In genomic region chr8:93252400-93252925, GRCm38 (mm10) we compare ENCODE assay signal across 27 mouse cellular contexts. TPM values are rescaled to one million over a fixed set of nuclear protein-coding genes. Genes with fewer than 3 reads are reported as not detected.
DNase-seq lines count a peak whose midpoint lies in the region; ATAC-seq lines count a peak whose summit lies in the region.
"Had no signal": no experiment of that assay in that cellular context is flagged by ENCODE, and none has a peak within 500 bp of the region (broad histone marks: within the 10 kb centered on the region; RNA-seq: fewer than 3 reads in every experiment).

No protein-coding gene starts in this region.

- no peak overlapping the region for H3K27ac ChIP-seq in liver, embryonic 13.5 days
- no peak overlapping the region for H3K27ac ChIP-seq in liver, embryonic 11.5 days (ENCODE audit: low read depth, low read length)
- no peak overlapping the region for H3K27ac ChIP-seq in intestine, embryonic 16.5 days (ENCODE audit: low read length)
- H3K27ac ChIP-seq in liver, embryonic 15.5 days (replicated peaks), result no peak overlapping the region
- no peak overlapping the region for H3K27ac ChIP-seq in heart, embryonic 12.5 days (ENCODE audit: poor library complexity, severe bottlenecking)
- H3K27ac ChIP-seq: embryonic facial prominence, embryonic 10.5 days; embryonic facial prominence, embryonic 13.5 days; forebrain, embryonic 12.5 days; forebrain, embryonic 15.5 days; heart, embryonic 13.5 days; hindbrain, embryonic 12.5 days; hindbrain, embryonic 15.5 days had no signal

- H3K27me3 ChIP-seq in liver, embryonic 13.5 days, result no peaks in the 10 kb centered on the region
- H3K27me3 ChIP-seq in liver, embryonic 11.5 days (replicated peaks; ENCODE audit: control insufficient read depth, insufficient read depth, low read length), result no peaks in the 10 kb centered on the region
- no peaks in the 10 kb centered on the region for H3K27me3 ChIP-seq in intestine, embryonic 16.5 days (replicated peaks; ENCODE audit: control insufficient read depth, insufficient read depth, low read length)
- no peaks in the 10 kb centered on the region for H3K27me3 ChIP-seq in liver, embryonic 15.5 days
- no peaks in the 10 kb centered on the region for H3K27me3 ChIP-seq in heart, embryonic 12.5 days (replicated peaks)
- H3K27me3 ChIP-seq: embryonic facial prominence, embryonic 13.5 days; forebrain, embryonic 12.5 days; forebrain, embryonic 15.5 days; heart, embryonic 13.5 days; hindbrain, embryonic 12.5 days; hindbrain, embryonic 15.5 days had no signal

- H3K9ac ChIP-seq in liver, embryonic 13.5 days, result no peak overlapping the region
- no peak overlapping the region for H3K9ac ChIP-seq in liver, embryonic 11.5 days (ENCODE audit: low read depth, low read length)
- H3K9ac ChIP-seq in intestine, embryonic 16.5 days (ENCODE audit: low read depth, low read length), result no peak overlapping the region
- H3K9ac ChIP-seq in liver, embryonic 15.5 days, result no peak overlapping the region
- no peak overlapping the region for H3K9ac ChIP-seq in heart, embryonic 12.5 days
- H3K9ac ChIP-seq: embryonic facial prominence, embryonic 13.5 days; forebrain, embryonic 12.5 days; forebrain, embryonic 15.5 days; heart, embryonic 13.5 days; hindbrain, embryonic 12.5 days; hindbrain, embryonic 15.5 days had no signal

- H3K36me3 ChIP-seq in liver, embryonic 13.5 days, result no peaks in the 10 kb centered on the region
- H3K36me3 ChIP-seq in liver, embryonic 11.5 days (ENCODE audit: control insufficient read depth, insufficient read depth, low read length), result no peaks in the 10 kb centered on the region
- no peaks in the 10 kb centered on the region for H3K36me3 ChIP-seq in intestine, embryonic 16.5 days (ENCODE audit: control insufficient read depth, insufficient read depth, low read length)
- H3K36me3 ChIP-seq in liver, embryonic 15.5 days (replicated peaks), result no peaks in the 10 kb centered on the region
- no peaks in the 10 kb centered on the region for H3K36me3 ChIP-seq in heart, embryonic 12.5 days
- H3K36me3 ChIP-seq: embryonic facial prominence, embryonic 10.5 days; embryonic facial prominence, embryonic 13.5 days; forebrain, embryonic 12.5 days; forebrain, embryonic 15.5 days; heart, embryonic 13.5 days; hindbrain, embryonic 12.5 days; hindbrain, embryonic 15.5 days had no signal

- no peak for DNase-seq in liver, embryonic 13.5 days
- no peak for DNase-seq in liver, embryonic 11.5 days (ENCODE audit: low spot score)
- DNase-seq in spleen, adult 12 weeks (ENCODE audit: low spot score), result no peak
- DNase-seq: adrenal gland, adult 2 months; adrenal gland, postnatal 14 days; cerebellum, adult 11-12 months; cerebellum, adult 8-10 months; cerebellum, postnatal 10 days; cerebellum, postnatal 36 days; embryo, embryonic 11 days; gastrocnemius, postnatal 25 days; heart, adult 18-20 months had no signal

- no peaks in the 10 kb centered on the region for H3K4me1 ChIP-seq in liver, embryonic 13.5 days (replicated peaks)
- no peaks in the 10 kb centered on the region for H3K4me1 ChIP-seq in liver, embryonic 11.5 days (replicated peaks; ENCODE audit: control insufficient read depth, insufficient read depth, low read length)
- H3K4me1 ChIP-seq in intestine, embryonic 16.5 days (ENCODE audit: control insufficient read depth, insufficient read depth, low read length), result no peaks in the 10 kb centered on the region
- no peaks in the 10 kb centered on the region for H3K4me1 ChIP-seq in liver, embryonic 15.5 days (replicated peaks)
- no peaks in the 10 kb centered on the region for H3K4me1 ChIP-seq in heart, embryonic 12.5 days (replicated peaks)
- H3K4me1 ChIP-seq: embryonic facial prominence, embryonic 10.5 days; embryonic facial prominence, embryonic 13.5 days; forebrain, embryonic 12.5 days; forebrain, embryonic 15.5 days; heart, embryonic 13.5 days; hindbrain, embryonic 12.5 days; hindbrain, embryonic 15.5 days had no signal

- no peaks in the 10 kb centered on the region for H3K9me3 ChIP-seq in liver, embryonic 13.5 days (replicated peaks)
- no peaks in the 10 kb centered on the region for H3K9me3 ChIP-seq in liver, embryonic 11.5 days (ENCODE audit: control insufficient read depth, low read length)
- H3K9me3 ChIP-seq in intestine, embryonic 16.5 days (ENCODE audit: control insufficient read depth, low read length), result no peaks in the 10 kb centered on the region
- H3K9me3 ChIP-seq in liver, embryonic 15.5 days (replicated peaks), result no peaks in the 10 kb centered on the region
- H3K9me3 ChIP-seq in heart, embryonic 12.5 days (replicated peaks), result no peaks in the 10 kb centered on the region
- H3K9me3 ChIP-seq: embryonic facial prominence, embryonic 10.5 days; embryonic facial prominence, embryonic 13.5 days; forebrain, embryonic 12.5 days; forebrain, embryonic 15.5 days; heart, embryonic 13.5 days; hindbrain, embryonic 12.5 days; hindbrain, embryonic 15.5 days had no signal

- peak; percentile 60 for ATAC-seq in liver, embryonic 13.5 days (ENCODE audit: low read depth)
- no peak; the same call in 1 of the 2 replicates for ATAC-seq in liver, embryonic 11.5 days (replicated peaks; ENCODE audit: low FRiP score)
- ATAC-seq in intestine, embryonic 16.5 days, result peak; percentile 77
- ATAC-seq in liver, embryonic 15.5 days (ENCODE audit: insufficient read depth), result peak; percentile 74
- no peak for ATAC-seq in heart, embryonic 12.5 days (ENCODE audit: insufficient number of reproducible peaks, low FRiP score)
- ATAC-seq: CD4-positive, CD25-positive, alpha-beta regulatory T cell, adult 4 months; forebrain, embryonic 15.5 days had no signal

- no peak overlapping the region for H3K4me2 ChIP-seq in liver, embryonic 13.5 days
- no peak overlapping the region for H3K4me2 ChIP-seq in liver, embryonic 11.5 days
- no peak overlapping the region for H3K4me2 ChIP-seq in intestine, embryonic 16.5 days (ENCODE audit: low read depth, low read length)
- H3K4me2 ChIP-seq in liver, embryonic 15.5 days, result no peak overlapping the region
- no peak overlapping the region for H3K4me2 ChIP-seq in heart, embryonic 12.5 days
- H3K4me2 ChIP-seq: embryonic facial prominence, embryonic 13.5 days; forebrain, embryonic 12.5 days; forebrain, embryonic 15.5 days; heart, embryonic 13.5 days; hindbrain, embryonic 12.5 days; hindbrain, embryonic 15.5 days had no signal

- no peak overlapping the region for H3K4me3 ChIP-seq in liver, embryonic 13.5 days (replicated peaks)
- no peak overlapping the region for H3K4me3 ChIP-seq in liver, embryonic 11.5 days (ENCODE audit: low read depth, low read length)
- no peak overlapping the region for H3K4me3 ChIP-seq in intestine, embryonic 16.5 days (ENCODE audit: low read length)
- no peak overlapping the region for H3K4me3 ChIP-seq in liver, embryonic 15.5 days (replicated peaks)
- H3K4me3 ChIP-seq in heart, embryonic 12.5 days, result no peak overlapping the region
- H3K4me3 ChIP-seq: embryonic facial prominence, embryonic 10.5 days; embryonic facial prominence, embryonic 13.5 days; erythroblast, embryonic 14.5 days; forebrain, embryonic 12.5 days; forebrain, embryonic 15.5 days; heart, embryonic 13.5 days; hindbrain, embryonic 12.5 days; hindbrain, embryonic 15.5 days had no signal

- 61% methylated on average over 1 of the region's 1 CpGs for WGBS in liver, embryonic 13.5 days (ENCODE audit: insufficient replicate concordance)
- 79% methylated on average over 1 of the region's 1 CpGs for WGBS in liver, embryonic 11.5 days
- WGBS in intestine, embryonic 16.5 days, result 86% methylated on average over 1 of the region's 1 CpGs
- 65% methylated on average over 1 of the region's 1 CpGs for WGBS in liver, embryonic 15.5 days (ENCODE audit: insufficient replicate concordance)
- 90% methylated on average over 1 of the region's 1 CpGs for WGBS in heart, embryonic 12.5 days

RNA-seq across cellular contexts. Expression of gene Ces1e, which starts 23.0 kb away (rescaled TPM):
- 0.57 and 0.69 TPM in 2 replicates for polyA plus RNA-seq in liver, embryonic 13.5 days (2015; fragmentation: Nextera tagmentation; extraction: Ambion mirVana)
- polyA plus RNA-seq in liver, embryonic 11.5 days (2014; fragmentation: Nextera tagmentation; extraction: Ambion mirVana), result not detected in 2 replicates
- polyA plus RNA-seq in intestine, embryonic 16.5 days (2015; fragmentation: Nextera tagmentation; extraction: Ambion mirVana), result 4.3 and 4.5 TPM in 2 replicates
- 4.7 and 5.7 TPM in 2 replicates for polyA plus RNA-seq in liver, embryonic 15.5 days (2015; fragmentation: Nextera tagmentation; extraction: Ambion mirVana)
- 0.20 TPM in 1 of 2 replicates, not detected in the other for polyA plus RNA-seq in heart, embryonic 12.5 days (2016; fragmentation: Nextera tagmentation; extraction: Ambion mirVana)
- polyA plus RNA-seq: adrenal gland, adult 2 months; brain, embryonic 14.5 days; C2C12; CD4-positive, CD25-positive, alpha-beta regulatory T cell, adult 4 months; cortical plate, adult 2 months; embryonic facial prominence, embryonic 10.5 days; embryonic facial prominence, embryonic 13.5 days; erythroblast, embryonic 14.5 days; forebrain, embryonic 12.5 days; forebrain, embryonic 15.5 days; heart, embryonic 13.5 days; hindbrain, embryonic 12.5 days; hindbrain, embryonic 15.5 days had no signal

RNA-seq across cellular contexts. Expression of gene Ces1f, which starts 27.1 kb away (rescaled TPM):
- 0.15 and 0.17 TPM in 2 replicates for polyA plus RNA-seq in liver, embryonic 13.5 days (2015; fragmentation: Nextera tagmentation; extraction: Ambion mirVana)
- not detected in 2 replicates for polyA plus RNA-seq in liver, embryonic 11.5 days (2014; fragmentation: Nextera tagmentation; extraction: Ambion mirVana)
- 0.13 and 0.43 TPM in 2 replicates for polyA plus RNA-seq in intestine, embryonic 16.5 days (2015; fragmentation: Nextera tagmentation; extraction: Ambion mirVana)
- polyA plus RNA-seq in liver, embryonic 15.5 days (2015; fragmentation: Nextera tagmentation; extraction: Ambion mirVana), result 0.30 and 0.52 TPM in 2 replicates
- polyA plus RNA-seq in heart, embryonic 12.5 days (2016; fragmentation: Nextera tagmentation; extraction: Ambion mirVana), result not detected in 2 replicates
- polyA plus RNA-seq: brain, embryonic 14.5 days; C2C12; CD4-positive, CD25-positive, alpha-beta regulatory T cell, adult 4 months; cortical plate, adult 2 months; embryonic facial prominence, embryonic 10.5 days; embryonic facial prominence, embryonic 13.5 days; erythroblast, embryonic 14.5 days; forebrain, embryonic 12.5 days; forebrain, embryonic 15.5 days; hindbrain, embryonic 12.5 days; hindbrain, embryonic 15.5 days had no signal

RNA-seq across cellular contexts. Expression of gene Ces1d, which starts 54.8 kb away (rescaled TPM):
- polyA plus RNA-seq in liver, embryonic 13.5 days (2015; fragmentation: Nextera tagmentation; extraction: Ambion mirVana), result 5.2 and 6.2 TPM in 2 replicates
- polyA plus RNA-seq in liver, embryonic 11.5 days (2014; fragmentation: Nextera tagmentation; extraction: Ambion mirVana), result 0.16 and 1.1 TPM in 2 replicates
- polyA plus RNA-seq in intestine, embryonic 16.5 days (2015; fragmentation: Nextera tagmentation; extraction: Ambion mirVana), result 1.2 and 1.4 TPM in 2 replicates
- polyA plus RNA-seq in liver, embryonic 15.5 days (2015; fragmentation: Nextera tagmentation; extraction: Ambion mirVana), result 34.4 and 36.8 TPM in 2 replicates
- polyA plus RNA-seq in heart, embryonic 12.5 days (2016; fragmentation: Nextera tagmentation; extraction: Ambion mirVana), result 0.24 TPM in 1 of 2 replicates, not detected in the other
- polyA plus RNA-seq: brain, embryonic 14.5 days; C2C12; CD4-positive, CD25-positive, alpha-beta regulatory T cell, adult 4 months; erythroblast, embryonic 14.5 days; forebrain, embryonic 15.5 days had no signal

Comparison
In these comparisons a context has a peak if more than half of its experiments do, and no peak if none do; other contexts are left out.
1. ATAC-seq: peak in liver, embryonic 13.5 days (single experiment), intestine, embryonic 16.5 days (single experiment) and liver, embryonic 15.5 days (single experiment); none in liver, embryonic 11.5 days (single experiment) and heart, embryonic 12.5 days (single experiment).